Mouse (Mus musculus) layer of hippocampus, postnatal 25 days (tissue): Measurements from ENCODE around the gene Scrt2. TPM values are rescaled to one million over a fixed set of nuclear protein-coding genes. Genes with fewer than 3 reads are reported as not detected.
"Not testable (repeated sequence)": the region's sequence is repeated elsewhere in the genome, so short reads cannot be mapped to it uniquely, and the experiment has no call there.

Experiments
- DNase-seq, 2 experiments: peaks; one replicate each; pipeline ENCODE4 v3.0.0; 2022; ENCODE audit warnings: mixed read lengths in 2 of 2, low spot score in 1 of 2; ENCODE audit errors: extremely low spot score in 1 of 2
- total RNA-seq, 2 experiments: library from RNA; stranded (reverse); gene quantifications; 2 replicates each; pipeline ENCODE4 v1.2.3; 2021

Scrt2 gene
- 10 to 100 TPM; 21.1 to 23.1 TPM for total RNA-seq

DNA sequence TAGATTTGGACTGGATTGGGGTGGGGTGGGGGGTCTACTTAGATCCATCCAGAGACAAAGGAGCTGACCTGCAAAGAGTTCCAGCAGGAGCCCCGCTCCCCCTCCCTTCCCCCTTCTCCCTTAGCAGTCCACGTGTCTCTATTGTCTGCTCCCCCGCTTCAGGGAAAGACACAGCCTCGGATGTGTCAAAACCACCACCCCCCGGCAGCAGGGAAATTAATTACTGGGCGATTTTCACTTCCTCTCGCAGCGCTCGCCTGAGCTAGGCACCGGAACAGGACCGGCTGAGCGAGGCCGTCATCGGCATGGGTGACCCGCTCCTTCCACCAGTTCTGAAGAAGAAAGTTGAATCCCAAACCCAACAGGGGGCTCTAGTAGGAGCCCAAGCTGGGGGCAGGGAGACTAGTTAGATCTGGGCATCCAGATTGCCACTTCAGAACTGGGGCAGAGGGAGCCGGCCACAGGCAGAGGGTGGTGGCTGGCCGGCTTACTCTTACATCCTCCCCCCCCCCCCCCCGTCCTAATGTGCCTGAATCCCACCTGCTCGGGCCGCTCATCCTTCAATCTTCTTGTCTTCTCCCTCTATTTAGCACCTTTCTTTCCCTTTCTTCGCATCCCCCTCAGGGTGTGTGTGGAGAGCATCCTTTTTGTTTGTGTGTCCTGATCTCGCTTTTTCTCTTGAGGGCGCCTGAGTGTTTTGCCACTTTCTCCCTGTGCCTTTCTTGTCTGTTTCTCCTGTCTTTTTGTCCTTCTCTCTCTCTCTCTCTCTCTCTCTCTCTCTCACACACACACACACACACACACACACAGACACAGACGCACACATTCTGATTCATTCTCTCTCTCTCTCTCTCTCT, at the start of gene Scrt2:
Gene Scrt2 (plus strand): TSS at position 845 of the 857 bp plus-strand sequence.
- DNase-seq: no peak

- no peak for DNase-seq
These were observed 41.2 kb upstream of the Scrt2 start for GRCm38 (mm10) chr2:152040101-152040500.

- DNase-seq: no peak
These were observed 34.0 kb upstream of the Scrt2 start for GRCm38 (mm10) chr2:152047116-152048002.

GRCm38 (mm10) chr2:152048003-152048980, 33.0 kb upstream of the Scrt2 start:
- DNase-seq: no peak

- no peak for DNase-seq
These were observed 32.3 kb upstream of the Scrt2 start for GRCm38 (mm10) chr2:152048981-152049441.

DNA sequence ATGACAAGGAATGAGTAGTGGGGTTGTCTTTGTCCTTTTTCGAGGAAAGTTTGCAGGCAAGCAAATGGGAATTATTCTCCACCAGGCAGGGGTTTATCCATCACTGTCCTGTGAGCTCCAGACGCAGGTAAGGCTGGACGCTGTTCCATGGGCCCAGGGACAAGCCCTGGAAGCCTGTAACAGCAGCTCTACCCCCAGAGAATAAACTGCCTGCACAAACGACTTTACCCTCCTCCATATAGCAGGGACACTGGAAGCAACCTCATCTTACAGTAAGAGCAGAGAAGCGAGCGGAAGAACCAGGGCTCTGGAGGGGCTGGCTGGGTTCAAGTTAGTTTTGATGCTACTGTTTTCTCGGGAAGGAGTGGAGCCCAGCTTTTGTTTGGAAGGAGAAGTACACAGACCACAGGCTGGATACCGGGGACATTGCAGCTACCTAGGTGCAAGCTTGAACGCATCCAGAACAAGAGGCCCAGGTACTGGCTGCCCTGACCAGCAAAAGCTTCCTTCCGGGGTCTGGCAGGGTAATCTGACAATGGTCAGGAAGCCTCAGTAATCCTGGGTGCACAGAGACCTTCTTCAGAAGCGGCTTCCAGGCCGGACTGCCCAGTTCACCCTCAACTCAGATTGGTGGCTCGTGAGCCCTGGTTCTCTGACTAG, 31.6 kb upstream of the Scrt2 start:
- DNase-seq: no peak

DNA sequence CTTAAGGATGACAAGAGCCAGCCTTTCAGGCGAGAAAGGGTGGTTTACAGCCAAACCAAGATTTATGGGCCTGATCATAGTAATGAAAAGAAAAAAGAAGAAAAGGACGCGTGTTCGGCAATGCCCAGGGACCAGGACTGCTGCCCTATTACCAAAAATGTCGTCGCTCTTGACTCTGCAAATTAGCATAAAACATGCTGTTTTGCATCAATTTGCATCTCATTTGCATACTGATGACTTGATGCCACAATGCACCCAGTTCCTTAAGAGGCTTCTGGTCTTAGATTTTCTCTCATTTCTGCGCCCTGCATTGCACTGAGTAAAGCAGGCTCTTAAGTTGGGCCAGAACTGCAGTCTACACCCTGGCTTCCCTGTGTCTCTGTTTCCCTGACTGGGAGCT, 31.0 kb upstream of the Scrt2 start:
- no peak for DNase-seq

GRCm38 (mm10) chr2:152051985-152052384, 29.3 kb upstream of the Scrt2 start:
- no peak for DNase-seq

GRCm38 (mm10) chr2:152055406-152055805, 25.9 kb upstream of the Scrt2 start:
- DNase-seq: no peak

DNA sequence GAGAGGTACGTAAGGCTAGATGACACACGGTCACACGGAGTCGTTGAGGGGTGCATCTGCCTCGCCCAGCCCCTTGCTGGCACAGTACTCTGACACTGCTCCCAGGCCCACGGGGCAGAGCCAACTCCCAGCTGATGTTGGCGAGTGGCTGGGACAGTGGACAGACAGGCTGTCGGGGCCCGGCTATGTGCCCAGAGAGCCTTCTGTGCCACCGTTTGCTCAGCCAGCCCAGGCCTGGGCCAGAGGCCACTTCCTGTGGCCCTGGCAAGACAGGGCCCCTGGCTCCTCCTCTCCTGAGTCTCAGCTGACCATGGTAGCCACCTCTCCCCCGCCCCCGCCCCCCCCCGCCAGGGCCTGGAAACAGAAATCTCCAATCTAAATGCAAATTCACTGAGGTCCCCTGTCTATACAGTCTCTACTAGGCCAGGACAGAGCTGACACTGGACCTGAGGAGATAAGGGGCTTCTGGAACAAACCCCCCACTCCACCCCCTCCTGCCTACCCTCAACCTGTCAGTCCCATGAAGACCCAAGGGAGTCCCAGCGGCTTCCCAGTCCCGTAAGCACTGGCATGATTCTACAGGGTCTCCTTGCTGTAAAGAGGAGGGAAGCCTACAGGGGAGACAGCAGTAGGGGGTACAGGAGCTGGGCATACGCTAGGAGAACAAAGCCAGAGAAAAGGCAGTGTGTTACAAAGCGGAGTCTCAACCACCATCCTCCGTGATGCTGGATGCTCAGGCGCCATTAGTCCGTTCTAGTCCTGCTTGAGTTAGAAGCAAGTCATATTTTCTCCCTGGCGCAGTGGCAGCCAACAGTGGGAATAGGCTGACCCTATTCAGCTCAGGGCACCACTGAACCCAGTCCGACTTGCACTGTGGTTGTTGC, 24.7 kb upstream of the Scrt2 start:
- DNase-seq: no peak

GRCm38 (mm10) chr2:152057252-152057563, 24.1 kb upstream of the Scrt2 start:
- DNase-seq: no peak

DNA sequence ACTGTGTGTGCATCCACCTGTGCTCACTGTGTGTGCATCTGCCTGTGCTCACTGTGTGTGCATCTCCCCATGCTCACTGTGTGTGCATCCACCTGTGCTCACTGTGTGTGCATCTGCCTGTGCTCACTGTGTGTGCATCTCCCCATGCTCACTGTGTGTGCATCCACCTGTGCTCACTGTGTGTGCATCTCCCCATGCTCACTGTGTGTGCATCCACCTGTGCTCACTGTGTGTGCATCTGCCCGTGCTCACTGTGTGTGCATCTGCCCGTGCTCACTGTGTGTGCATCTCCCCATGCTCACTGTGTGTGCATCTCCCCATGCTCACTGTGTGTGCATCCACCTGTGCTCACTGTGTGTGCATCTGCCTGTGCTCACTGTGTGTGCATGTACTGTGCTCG, 18.5 kb upstream of the Scrt2 start:
- not testable (repeated sequence) for DNase-seq

GRCm38 (mm10) chr2:152068660-152069433, 12.5 kb upstream of the Scrt2 start:
- DNase-seq: no peak

GRCm38 (mm10) chr2:152069434-152069786, 11.9 kb upstream of the Scrt2 start:
- no peak for DNase-seq

DNA sequence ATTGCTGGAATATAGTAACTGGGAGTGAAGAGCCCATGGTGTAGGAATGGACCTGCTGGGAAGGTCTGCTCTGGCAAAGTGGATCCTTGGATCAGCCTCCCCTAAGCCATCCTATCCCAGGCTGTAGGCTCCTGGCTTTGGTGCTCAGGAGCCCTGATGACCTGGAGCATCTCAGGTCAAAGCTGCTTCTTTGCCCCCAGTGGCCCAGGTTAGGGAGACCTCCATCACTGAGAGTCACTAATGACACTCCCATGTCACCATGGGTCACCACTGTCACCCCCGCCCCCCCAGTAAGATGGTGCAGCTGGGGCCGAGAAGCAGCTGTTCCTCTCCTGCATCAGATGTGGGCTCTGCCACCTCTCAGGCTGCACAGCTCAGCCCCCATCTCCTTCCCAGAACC, 11.4 kb upstream of the Scrt2 start:
- no peak for DNase-seq

GRCm38 (mm10) chr2:152074521-152074920, 6.8 kb upstream of the Scrt2 start:
- DNase-seq: no peak

DNA sequence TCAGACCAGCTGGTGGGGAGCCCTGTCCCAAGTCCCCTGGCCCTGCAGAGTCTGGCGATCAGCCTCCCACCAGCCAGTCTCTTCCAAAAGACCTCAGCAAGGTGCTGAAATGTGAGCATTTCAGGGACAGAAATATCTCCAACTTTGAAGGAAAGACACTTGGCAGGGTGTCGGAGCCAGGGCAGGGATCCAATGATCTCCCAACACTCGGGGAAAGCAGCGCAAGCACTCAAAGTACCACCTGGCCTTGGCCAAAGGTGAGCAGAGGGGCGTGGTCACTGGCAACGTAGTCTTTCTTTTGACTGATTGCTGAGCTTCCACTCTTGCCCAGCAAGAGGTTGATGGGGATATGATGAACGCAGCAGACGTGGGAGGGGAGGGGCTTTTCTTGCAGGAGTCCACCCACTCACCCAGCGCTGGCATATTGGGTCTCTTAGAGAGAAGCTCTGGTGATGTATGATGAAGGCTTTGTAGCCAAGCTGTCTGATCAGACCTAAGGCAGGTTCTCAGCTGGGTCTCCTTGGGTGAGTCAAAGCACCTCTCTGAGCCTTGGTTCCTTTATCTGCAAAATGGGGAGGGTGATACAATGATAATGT, 5.9 kb upstream of the Scrt2 start:
- no peak for DNase-seq

DNA sequence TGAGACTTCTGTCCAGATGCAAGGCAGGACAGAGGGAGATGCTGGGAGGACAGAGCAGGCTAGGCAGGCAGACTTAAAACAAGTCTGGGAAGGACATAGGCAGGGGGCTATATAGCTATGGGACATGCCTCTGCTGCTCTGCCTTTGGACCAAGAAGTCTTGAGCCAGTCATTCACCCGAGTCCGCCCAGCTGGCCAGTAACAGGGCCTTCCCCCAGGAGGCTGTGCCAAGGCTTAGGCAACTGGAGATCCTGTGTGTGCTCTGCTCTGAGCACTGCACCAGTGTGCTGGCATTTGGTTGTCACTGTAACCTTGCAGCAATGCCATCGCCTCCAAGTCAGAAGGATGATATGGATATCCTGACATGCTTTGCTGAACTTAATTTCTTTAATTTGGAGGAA, 4.0 kb upstream of the Scrt2 start:
- DNase-seq: no peak
